Mouse (Mus musculus) bone marrow macrophage, adult 2 months (primary cell): ENCODE results near the gene Hcrtr1. TPM values are rescaled to one million over a fixed set of nuclear protein-coding genes. Genes with fewer than 3 reads are reported as not detected.

Experiments used
- H3K27ac ChIP-seq: 2 replicates; pipeline ENCODE4 v1.5.1; 2012; ENCODE audit warnings: low read depth, low read length; ENCODE audit not compliant: insufficient read depth
- H3K4me1 ChIP-seq: 2 replicates; pipeline ENCODE4 v1.6.1; 2012; ENCODE audit warnings: low read length; ENCODE audit not compliant: control insufficient read depth, insufficient read depth
- H3K4me3 ChIP-seq: 2 replicates; pipeline ENCODE4 v1.5.1; 2012; ENCODE audit warnings: mild to moderate bottlenecking, low read length, moderate library complexity; ENCODE audit not compliant: insufficient read depth
- CTCF ChIP-seq: IDR thresholded peaks from 2 replicates; pipeline ENCODE4 v1.5.1; 2012; ENCODE audit warnings: low read depth, mild to moderate bottlenecking, low read length, moderate library complexity
- POLR2A ChIP-seq: IDR thresholded peaks from 2 replicates; pipeline ENCODE4 v1.6.1; 2012; ENCODE audit warnings: mild to moderate bottlenecking, low read depth, low read length, borderline replicate concordance
- polyA plus RNA-seq: library from polyadenylated mRNA; stranded (reverse); fragments of >200 nt; gene quantifications from 2 replicates; pipeline ENCODE4 v1.2.4, GENCODE M21; 2012; ENCODE audit not compliant: missing spikeins, insufficient read depth, insufficient read length

Gene Hcrtr1
- polyA plus RNA-seq: not detected in 2 replicates

GRCm38 (mm10) chr4:130139214-130139492 lies at the start of gene Hcrtr1:
Gene Hcrtr1 (minus strand): TSS chr4:130139359.
- Histone ChIP-seq H3K4me1 (no peaks in the 10 kb centered on the region), H3K27ac (no peak within 1 kb of the TSS), H3K4me3 (no peak within 1 kb of the TSS)
- TF ChIP-seq CTCF: no peak
- TF ChIP-seq POLR2A: no peak

- Histone ChIP-seq H3K4me3 (no peak overlapping the region), H3K27ac (no peak overlapping the region), H3K4me1 (no peaks in the 10 kb centered on the region)
- TF ChIP-seq POLR2A (no peak), CTCF (peak; percentile 84)
These were observed 49.7 kb upstream of the Hcrtr1 start for GRCm38 (mm10) chr4:130188806-130189297.

- Histone ChIP-seq H3K4me1 (no peaks in the 10 kb centered on the region), H3K4me3 (no peak overlapping the region), H3K27ac (no peak overlapping the region)
- no peak for TF ChIP-seq POLR2A
- no peak for TF ChIP-seq CTCF
These were observed 47.7 kb upstream of the Hcrtr1 start for GRCm38 (mm10) chr4:130186891-130187290.

GRCm38 (mm10) chr4:130186450-130186849 lies 47.3 kb upstream of the Hcrtr1 start:
- no peak overlapping the region for H3K27ac ChIP-seq
- no peaks in the 10 kb centered on the region for H3K4me1 ChIP-seq
- no peak for TF ChIP-seq CTCF
- no peak for TF ChIP-seq POLR2A
- H3K4me3 ChIP-seq: no peak overlapping the region

GRCm38 (mm10) chr4:130183879-130184278 lies 44.7 kb upstream of the Hcrtr1 start:
- Histone ChIP-seq H3K4me1 (no peaks in the 10 kb centered on the region), H3K4me3 (no peak overlapping the region), H3K27ac (no peak overlapping the region)
- no peak for TF ChIP-seq CTCF
- no peak for TF ChIP-seq POLR2A

- H3K4me3 ChIP-seq: no peak overlapping the region
- H3K27ac ChIP-seq: no peak overlapping the region
- TF ChIP-seq POLR2A (no peak), CTCF (no peak)
- H3K4me1 ChIP-seq: no peaks in the 10 kb centered on the region
These were observed 43.9 kb upstream of the Hcrtr1 start for GRCm38 (mm10) chr4:130183023-130183422.

GRCm38 (mm10) chr4:130181886-130182285 lies 42.7 kb upstream of the Hcrtr1 start:
- H3K27ac ChIP-seq: no peak overlapping the region
- peaks cover 8% of the 10 kb centered on the region for H3K4me1 ChIP-seq
- no peak for TF ChIP-seq POLR2A
- no peak for TF ChIP-seq CTCF
- H3K4me3 ChIP-seq: no peak overlapping the region

- no peak overlapping the region for H3K27ac ChIP-seq
- H3K4me1 ChIP-seq: peaks cover 10% of the 10 kb centered on the region
- TF ChIP-seq CTCF: no peak
- no peak for TF ChIP-seq POLR2A
- H3K4me3 ChIP-seq: no peak overlapping the region
These were observed 41.9 kb upstream of the Hcrtr1 start for GRCm38 (mm10) chr4:130180909-130181602.

GRCm38 (mm10) chr4:130179876-130180275 lies 40.7 kb upstream of the Hcrtr1 start:
- no peak overlapping the region for H3K4me3 ChIP-seq
- TF ChIP-seq CTCF (no peak), POLR2A (no peak)

GRCm38 (mm10) chr4:130177536-130177935 lies 38.4 kb upstream of the Hcrtr1 start:
- TF ChIP-seq CTCF (no peak), POLR2A (no peak)
- no peak overlapping the region for H3K27ac ChIP-seq

More at GRCm38 (mm10) chr4:130179876-130180275, 40.7 kb upstream of the Hcrtr1 start:
- peaks cover 10% of the 10 kb centered on the region for H3K4me1 ChIP-seq
- no peak overlapping the region for H3K27ac ChIP-seq

More at GRCm38 (mm10) chr4:130177536-130177935, 38.4 kb upstream of the Hcrtr1 start:
- peaks cover 10% of the 10 kb centered on the region for H3K4me1 ChIP-seq
- H3K4me3 ChIP-seq: no peak overlapping the region
